Mouse (Mus musculus) liver, postnatal 0 days (tissue): ENCODE data around the gene Klhdc4.

Experiments used
- CTCF ChIP-seq: sonication (generic); IDR thresholded peaks from 2 replicates; pipeline ENCODE4 v1.5.1; 2016; ENCODE audit warnings: antibody characterized with exemption, low read depth
- EP300 ChIP-seq: IDR thresholded peaks from 2 replicates; pipeline ENCODE4 v1.6.1; 2016; ENCODE audit warnings: antibody characterized with exemption, low read depth, mild to moderate bottlenecking

DNA sequence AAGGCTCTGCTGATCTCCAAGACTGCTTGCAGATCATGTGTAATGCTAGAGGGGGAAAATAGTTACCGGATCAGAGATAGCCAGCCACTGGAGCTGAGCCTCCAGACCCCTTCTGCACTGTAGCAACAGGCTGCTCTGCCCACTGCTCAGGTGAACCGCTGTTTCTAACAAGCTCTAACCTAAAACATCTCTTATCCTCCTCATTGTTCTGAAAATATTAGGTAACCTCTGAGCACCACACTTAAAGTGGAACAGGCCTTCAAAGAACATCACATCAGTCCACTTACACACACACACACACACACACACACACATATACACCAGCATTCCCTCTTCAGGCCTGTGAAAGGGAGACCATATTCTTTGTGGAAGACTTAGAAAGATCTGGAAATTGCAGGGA lies 2.7 kb upstream of the Klhdc4 start:
- no peak for TF ChIP-seq CTCF
- no peak for TF ChIP-seq EP300
